Mouse (Mus musculus) midbrain, embryonic 10.5 days (tissue): ENCODE measurements around the gene Ttc16. TPM values are rescaled to one million over a fixed set of nuclear protein-coding genes. Genes with fewer than 3 reads are reported as not detected.

ENCODE experiments used
- DNase-seq: peaks from one replicate; pipeline ENCODE4 v3.0.0-alpha.2; 2017; ENCODE audit warnings: low spot score
- H3K27ac ChIP-seq: fragments of 300-500 bp; sonication (generic); replicated peaks from 2 replicates; pipeline ENCODE4 v1.5.1; 2016; ENCODE audit warnings: mild to moderate bottlenecking
- H3K27me3 ChIP-seq: fragments of 300-500 bp; sonication (generic); 2 replicates; pipeline ENCODE4 v1.6.1; 2016; ENCODE audit warnings: low read depth, mild to moderate bottlenecking; ENCODE audit not compliant: poor library complexity, severe bottlenecking
- H3K36me3 ChIP-seq: fragments of 300-500 bp; sonication (generic); 2 replicates; pipeline ENCODE4 v1.6.1; 2016; ENCODE audit warnings: mild to moderate bottlenecking, moderate library complexity
- H3K4me1 ChIP-seq: fragments of 300-500 bp; sonication (generic); 2 replicates; pipeline ENCODE4 v1.6.1; 2016
- H3K4me3 ChIP-seq: fragments of 300-500 bp; sonication (generic); 2 replicates; pipeline ENCODE4 v1.5.1; 2016; ENCODE audit warnings: mild to moderate bottlenecking, moderate library complexity
- H3K9me3 ChIP-seq: fragments of 300-500 bp; sonication (generic); replicated peaks from 2 replicates; pipeline ENCODE4 v1.6.1; 2016; ENCODE audit warnings: mild to moderate bottlenecking
- WGBS: fragments of 180-500 bp; shearing (Covaris S2); methylation state at CpG from one replicate; pipeline ENCODE4 v1.1.7; 2016; 5-methylcytosine and 5-hydroxymethylcytosine counted together
- polyA plus RNA-seq: library from polyadenylated mRNA; unstranded; fragments of >200 nt; fragmentation: Nextera tagmentation; extraction: Ambion mirVana; gene quantifications from 2 replicates; pipeline ENCODE4 v1.2.1, GENCODE M21; 2016

The Ttc16 gene
- polyA plus RNA-seq, 1 experiment from 2014 or later, result 0.31 TPM

GRCm38 (mm10) chr2:32752181-32752580, 23.3 kb downstream of the Ttc16 start:
- Histone ChIP-seq H3K27ac (no peak overlapping the region), H3K4me1 (peaks cover 35% of the 10 kb centered on the region), H3K4me3 (peak overlapping the region; percentile 53; the same call in 1 of the 2 replicates), H3K27me3 (peaks cover 37% of the 10 kb centered on the region), H3K36me3 (peaks cover 50% of the 10 kb centered on the region), H3K9me3 (no peaks in the 10 kb centered on the region)
- DNase-seq, result no peak
- 69% methylated on average over 10 of the region's 10 CpGs for WGBS

DNA sequence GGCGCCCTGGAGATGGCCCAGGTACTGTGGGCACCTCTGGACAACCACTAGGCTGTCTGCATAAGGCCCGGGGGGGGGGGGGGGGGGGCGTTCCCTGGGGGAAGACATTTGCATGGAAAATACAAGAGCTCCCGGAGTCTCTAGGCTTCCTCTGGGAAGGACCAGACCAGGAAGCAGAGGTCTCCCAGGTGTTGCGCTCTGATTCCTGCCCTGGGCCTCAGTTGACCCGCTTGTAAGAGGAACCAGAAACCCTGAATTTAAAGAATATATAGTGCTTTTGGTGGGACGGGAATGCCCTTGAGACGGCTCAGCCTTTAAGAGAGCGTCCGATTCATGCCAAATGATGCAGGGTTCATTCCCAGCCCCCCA, 23.8 kb downstream of the Ttc16 start:
- 28% methylated on average over 9 of the region's 10 CpGs for WGBS
- H3K9me3 ChIP-seq, result no peaks in the 10 kb centered on the region
- no peak for DNase-seq
- H3K4me1 ChIP-seq, result peaks cover 32% of the 10 kb centered on the region
- H3K27me3 ChIP-seq, result peaks cover 37% of the 10 kb centered on the region
- H3K4me3 ChIP-seq, result peak overlapping the region; percentile 53
- H3K36me3 ChIP-seq, result peaks cover 55% of the 10 kb centered on the region
- H3K27ac ChIP-seq, result peak overlapping the region; percentile 78

GRCm38 (mm10) chr2:32750887-32751664, 24.4 kb downstream of the Ttc16 start:
- peak; percentile 85 for DNase-seq
- peak overlapping the region; percentile 78 for H3K27ac ChIP-seq
- H3K9me3 ChIP-seq, result no peaks in the 10 kb centered on the region
- WGBS, result 4% methylated on average over 31 of the region's 31 CpGs
- peaks cover 37% of the 10 kb centered on the region for H3K27me3 ChIP-seq
- peak overlapping the region; percentile 53 for H3K4me3 ChIP-seq
- peaks cover 61% of the 10 kb centered on the region for H3K36me3 ChIP-seq
- H3K4me1 ChIP-seq, result peaks cover 31% of the 10 kb centered on the region

DNA sequence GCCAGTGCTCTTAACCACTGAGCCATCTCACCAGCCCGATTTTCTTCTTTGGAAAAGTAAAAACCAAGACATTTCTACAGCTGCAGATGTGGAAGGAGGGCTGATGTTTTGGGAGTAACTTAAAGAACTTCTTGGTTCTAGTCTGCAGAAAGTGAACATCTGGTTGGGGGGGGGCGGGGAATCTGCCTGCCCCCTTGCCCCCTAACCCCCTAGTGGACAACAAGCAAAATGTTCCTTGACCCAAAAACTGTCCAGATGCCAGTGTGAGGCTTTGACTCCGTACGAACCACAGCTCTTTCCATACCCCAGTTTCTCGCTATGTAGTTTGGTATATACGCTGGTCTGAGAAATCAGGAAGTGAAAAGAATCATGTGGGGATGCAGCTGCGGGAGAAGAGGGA, 25.2 kb downstream of the Ttc16 start:
- peak overlapping the region; percentile 53; the same call in 1 of the 2 replicates for H3K4me3 ChIP-seq
- 75% methylated on average over 7 of the region's 7 CpGs for WGBS
- no peak for DNase-seq
- no peaks in the 10 kb centered on the region for H3K9me3 ChIP-seq
- peak overlapping the region; percentile 78; the same call in 1 of the 2 replicates for H3K27ac ChIP-seq
- H3K4me1 ChIP-seq, result peaks cover 31% of the 10 kb centered on the region
- H3K27me3 ChIP-seq, result peaks cover 30% of the 10 kb centered on the region
- H3K36me3 ChIP-seq, result peaks cover 70% of the 10 kb centered on the region

- Histone ChIP-seq H3K27me3 (peaks cover 23% of the 10 kb centered on the region), H3K4me1 (peaks cover 31% of the 10 kb centered on the region), H3K36me3 (peaks cover 70% of the 10 kb centered on the region), H3K4me3 (no peak overlapping the region), H3K9me3 (no peaks in the 10 kb centered on the region), H3K27ac (no peak overlapping the region)
- no peak for DNase-seq
- WGBS, result 92% methylated on average over 16 of the region's 16 CpGs
These were observed 26.4 kb downstream of the Ttc16 start for GRCm38 (mm10) chr2:32749082-32749481.

DNA sequence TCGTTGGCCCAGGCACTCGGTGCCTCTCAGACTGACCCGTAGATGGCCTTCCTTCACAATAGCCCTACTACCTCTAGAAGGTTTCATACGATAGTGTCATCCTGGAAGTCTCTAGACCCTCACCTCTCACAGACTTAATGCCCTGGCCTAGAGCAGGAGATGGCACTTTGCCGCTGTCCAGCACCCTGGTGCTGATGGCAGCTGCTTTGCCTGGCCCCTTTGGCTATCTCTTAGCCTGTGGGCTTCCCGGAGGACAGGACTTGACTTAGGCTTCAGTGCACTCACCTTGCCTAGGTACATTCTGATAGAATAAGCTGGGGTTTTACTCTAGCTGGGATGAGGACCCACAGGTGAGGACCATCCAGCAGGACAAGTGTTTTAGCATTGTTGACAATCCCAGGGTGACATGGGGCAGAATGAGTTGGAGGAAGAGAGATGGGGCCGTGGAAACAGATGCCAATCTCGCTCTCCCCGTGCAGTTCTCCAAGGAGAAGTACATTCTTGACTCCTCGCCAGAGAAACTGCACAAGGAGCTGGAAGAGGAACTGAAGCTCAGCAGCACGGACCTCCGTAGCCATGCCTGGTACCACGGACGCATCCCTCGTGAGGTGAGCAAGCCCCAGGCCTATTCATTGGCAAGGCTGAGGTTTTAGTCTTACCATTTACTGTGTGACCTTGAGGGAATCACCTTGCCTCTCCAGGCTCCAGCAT, 31.0 kb downstream of the Ttc16 start:
- H3K36me3 ChIP-seq, result peaks cover 49% of the 10 kb centered on the region
- WGBS, result 83% methylated on average over 15 of the region's 15 CpGs
- H3K27ac ChIP-seq, result no peak overlapping the region
- peaks cover 29% of the 10 kb centered on the region for H3K4me1 ChIP-seq
- no peak for DNase-seq
- no peak overlapping the region for H3K4me3 ChIP-seq
- peaks cover 46% of the 10 kb centered on the region for H3K27me3 ChIP-seq
- H3K9me3 ChIP-seq, result no peaks in the 10 kb centered on the region

DNA sequence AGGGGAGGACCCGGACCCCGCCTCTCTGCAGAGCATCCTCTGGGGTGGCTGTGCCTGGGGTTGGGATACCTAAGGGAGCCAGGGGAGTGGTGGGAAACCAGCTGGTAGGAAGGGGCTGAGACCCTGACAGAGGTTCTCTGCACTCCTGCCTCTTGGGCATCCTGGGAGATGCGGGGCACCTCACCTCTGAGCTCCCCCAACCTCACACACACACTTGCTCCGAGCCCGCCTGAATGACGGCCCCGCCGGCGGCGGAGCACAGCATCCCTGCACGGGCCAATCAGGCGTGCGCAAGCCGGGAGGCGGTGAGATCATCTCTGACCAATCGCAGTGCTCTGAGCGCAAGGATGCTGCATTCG, 33.3 kb downstream of the Ttc16 start:
- peak; percentile 84 for DNase-seq
- peaks cover 34% of the 10 kb centered on the region for H3K4me1 ChIP-seq
- H3K9me3 ChIP-seq, result no peaks in the 10 kb centered on the region
- H3K4me3 ChIP-seq, result peak overlapping the region; percentile 85
- H3K27ac ChIP-seq, result peak overlapping the region; percentile 89
- 4% methylated on average over 18 of the region's 18 CpGs for WGBS
- H3K27me3 ChIP-seq, result peaks cover 48% of the 10 kb centered on the region
- H3K36me3 ChIP-seq, result peaks cover 30% of the 10 kb centered on the region

GRCm38 (mm10) chr2:32741273-32742172, 33.9 kb downstream of the Ttc16 start:
- DNase-seq, result peak; percentile 76
- WGBS, result 1% methylated on average over 57 of the region's 58 CpGs
- H3K27me3 ChIP-seq, result peaks cover 48% of the 10 kb centered on the region

DNA sequence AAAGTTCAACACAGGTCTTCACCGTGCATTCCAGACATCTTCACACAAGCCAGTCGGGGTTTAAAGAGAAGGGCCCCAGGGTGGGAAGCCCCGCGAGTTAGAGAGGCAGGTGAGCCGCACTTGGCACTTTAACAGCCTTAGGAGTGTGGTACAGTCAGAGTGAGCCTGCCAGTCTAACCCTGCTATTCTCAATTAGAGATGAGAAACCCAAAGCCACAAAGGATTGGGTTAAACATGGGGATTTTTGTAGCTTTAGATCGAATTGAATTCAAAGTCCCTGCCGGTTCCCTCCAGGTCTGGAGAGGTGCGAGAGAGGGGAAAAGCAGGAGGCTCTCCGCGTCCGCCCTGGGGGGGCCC, 34.5 kb downstream of the Ttc16 start, which contains the start of gene 6330409D20Rik:
TSS of gene 6330409D20Rik (minus strand) at position 101 of the 357 bp plus-strand sequence.
- DNase-seq, result no peak
- Histone ChIP-seq H3K9me3 (no peaks in the 10 kb centered on the region), H3K4me1 (peaks cover 38% of the 10 kb centered on the region), H3K4me3 (peak within 1 kb of the TSS; percentile 85), H3K27me3 (peaks cover 48% of the 10 kb centered on the region), H3K36me3 (peaks cover 17% of the 10 kb centered on the region), H3K27ac (peak within 1 kb of the TSS; percentile 89)
- 8% methylated on average over 11 of the region's 11 CpGs for WGBS

More at GRCm38 (mm10) chr2:32741273-32742172, 33.9 kb downstream of the Ttc16 start:
- Histone ChIP-seq H3K4me1 (peaks cover 35% of the 10 kb centered on the region), H3K36me3 (peaks cover 24% of the 10 kb centered on the region), H3K9me3 (no peaks in the 10 kb centered on the region), H3K27ac (peak overlapping the region; percentile 89), H3K4me3 (peak overlapping the region; percentile 85)

DNA sequence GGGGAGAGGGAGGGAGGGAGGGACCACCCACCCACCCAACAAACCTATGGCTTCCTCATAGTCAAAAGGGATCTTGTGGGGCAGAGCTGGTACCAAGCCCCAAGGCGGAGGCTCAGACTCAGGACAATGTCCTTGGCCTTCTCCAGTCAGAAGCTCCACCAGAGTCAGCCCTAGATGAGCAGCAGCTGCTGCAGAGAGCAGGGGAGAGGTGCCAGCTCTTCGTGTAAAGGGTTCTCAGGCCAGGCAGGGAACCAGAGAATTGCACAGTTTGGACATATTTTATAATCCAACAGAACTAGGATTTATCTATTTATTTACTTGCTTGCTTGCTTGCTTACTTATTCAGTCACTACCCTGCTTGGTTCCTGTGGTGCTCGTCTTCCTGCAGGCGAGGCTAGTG, 36.1 kb downstream of the Ttc16 start:
- Histone ChIP-seq H3K4me3 (no peak overlapping the region), H3K9me3 (no peaks in the 10 kb centered on the region), H3K4me1 (peaks cover 48% of the 10 kb centered on the region), H3K36me3 (0 out of 2 replicates have a peak, but pooled peaks cover 2% of the 10 kb centered on the region), H3K27me3 (peaks cover 47% of the 10 kb centered on the region), H3K27ac (no peak overlapping the region)
- no peak for DNase-seq
- WGBS, result 79% methylated on average over 4 of the region's 4 CpGs

DNA sequence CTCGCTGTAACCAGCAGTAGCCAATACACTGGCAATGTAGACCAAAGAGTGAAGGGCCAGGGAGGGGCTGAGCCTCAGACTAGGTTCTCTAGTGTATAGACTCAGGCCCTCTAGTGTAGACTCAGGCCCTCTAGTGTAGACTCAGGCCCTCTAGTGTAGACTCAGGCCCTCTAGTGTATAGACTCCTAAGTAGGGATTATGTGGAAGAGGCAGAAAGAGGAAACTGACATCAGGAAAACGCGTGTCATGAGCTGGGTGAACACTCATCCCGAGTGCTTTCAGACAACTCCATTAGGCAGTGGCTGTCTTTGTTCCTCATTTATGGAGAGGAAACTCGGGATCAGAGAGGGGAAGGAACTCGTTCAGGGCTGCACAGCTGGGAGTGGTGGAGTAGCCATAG, 38.4 kb downstream of the Ttc16 start:
- Histone ChIP-seq H3K27ac (no peak overlapping the region), H3K4me1 (peaks cover 39% of the 10 kb centered on the region), H3K36me3 (no peaks in the 10 kb centered on the region), H3K9me3 (no peaks in the 10 kb centered on the region), H3K4me3 (no peak overlapping the region), H3K27me3 (peaks cover 29% of the 10 kb centered on the region)
- no peak for DNase-seq
- 54% methylated on average over 6 of the region's 6 CpGs for WGBS

DNA sequence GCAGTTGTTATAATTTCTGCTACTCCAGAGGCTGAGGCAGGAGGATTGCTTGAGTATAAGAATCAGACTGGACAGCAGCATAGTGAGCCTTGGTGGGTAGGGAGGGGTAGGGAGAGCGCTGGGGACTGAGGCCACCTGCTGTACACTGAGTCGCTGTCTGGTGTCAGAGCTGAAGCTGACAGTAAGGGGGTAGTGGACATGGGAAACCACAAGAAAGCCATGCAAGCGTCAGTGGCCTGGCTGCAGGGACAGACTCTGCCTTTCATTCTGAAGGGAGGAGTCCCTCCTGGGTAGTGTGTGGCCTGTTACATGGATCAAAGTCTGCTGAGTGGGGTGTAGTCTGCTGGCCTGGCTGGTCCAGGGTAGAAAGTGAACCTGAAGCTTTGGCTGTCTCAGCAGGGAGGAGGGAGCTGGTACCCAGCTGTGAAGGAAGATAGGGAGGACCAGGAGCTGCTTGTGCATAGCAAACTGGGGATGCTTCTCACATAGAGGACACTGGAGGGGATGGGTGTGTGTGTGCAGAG, 39.1 kb downstream of the Ttc16 start:
- H3K4me1 ChIP-seq, result peaks cover 37% of the 10 kb centered on the region
- no peak for DNase-seq

More for the DNA sequence above, 39.1 kb downstream of the Ttc16 start:
- Histone ChIP-seq H3K27ac (no peak overlapping the region; the same call in 1 of the 2 replicates), H3K9me3 (no peaks in the 10 kb centered on the region), H3K4me3 (0 out of 2 replicates have a peak overlapping the region, but pooled peaks have one; percentile 18), H3K36me3 (no peaks in the 10 kb centered on the region), H3K27me3 (peaks cover 22% of the 10 kb centered on the region)
- WGBS, result 62% methylated on average over 3 of the region's 3 CpGs
